Mouse (Mus musculus): ENCODE measurements around the gene Bfar. TPM values are rescaled to one million over a fixed set of nuclear protein-coding genes. Genes with fewer than 3 reads are reported as not detected.
"Not testable (repeated sequence)": the region's sequence is repeated elsewhere in the genome, so short reads cannot be mapped to it uniquely, and the experiment has no call there.

Bfar gene
- 42.0 and 55.5 TPM in 2 replicates for total RNA-seq (2017)

DNA sequence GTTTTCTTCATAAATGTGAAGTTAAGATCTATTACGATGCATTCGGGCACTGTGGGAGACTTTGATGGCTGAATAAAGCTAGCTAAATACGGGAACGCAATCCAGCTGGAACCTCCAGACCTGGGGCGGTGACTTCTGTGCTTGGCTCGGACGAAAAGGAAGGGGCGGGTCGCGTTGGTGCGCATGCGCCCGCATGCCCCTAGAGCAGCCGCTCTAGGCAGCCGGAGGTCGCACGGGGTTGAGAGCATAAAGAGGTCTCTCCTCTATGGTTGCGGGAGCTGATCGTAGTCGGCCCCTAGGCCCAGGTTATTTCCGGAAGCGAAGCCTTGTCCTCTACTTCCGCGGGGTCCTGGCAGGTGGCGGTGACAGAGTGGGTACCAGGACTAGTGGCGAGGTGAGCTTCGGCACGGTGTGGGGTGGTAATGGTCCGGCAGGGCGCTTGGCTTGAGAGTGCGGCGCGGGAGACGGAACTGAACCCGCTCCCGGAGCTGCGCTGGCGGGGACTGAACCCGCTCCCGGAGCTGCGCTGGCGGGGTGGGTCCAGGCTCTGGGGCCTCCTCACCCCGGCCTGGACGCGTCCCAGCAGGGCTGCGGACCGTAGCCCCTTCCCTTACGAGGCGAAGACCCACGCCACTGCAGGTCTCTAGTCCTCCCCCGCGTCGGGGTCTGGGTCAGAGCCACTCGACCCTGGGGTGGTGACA, at the start of gene Bfar, which contains the start of gene 3110001I22Rik:
Bfar (plus strand) TSS at position 174 of the 701 bp plus-strand sequence.
3110001I22Rik (plus strand) TSS at position 245 of the 701 bp plus-strand sequence.
- peak; percentile 69 for ATAC-seq (replicated peaks; ENCODE audit: low read depth, poor library complexity, severe bottlenecking)

DNA sequence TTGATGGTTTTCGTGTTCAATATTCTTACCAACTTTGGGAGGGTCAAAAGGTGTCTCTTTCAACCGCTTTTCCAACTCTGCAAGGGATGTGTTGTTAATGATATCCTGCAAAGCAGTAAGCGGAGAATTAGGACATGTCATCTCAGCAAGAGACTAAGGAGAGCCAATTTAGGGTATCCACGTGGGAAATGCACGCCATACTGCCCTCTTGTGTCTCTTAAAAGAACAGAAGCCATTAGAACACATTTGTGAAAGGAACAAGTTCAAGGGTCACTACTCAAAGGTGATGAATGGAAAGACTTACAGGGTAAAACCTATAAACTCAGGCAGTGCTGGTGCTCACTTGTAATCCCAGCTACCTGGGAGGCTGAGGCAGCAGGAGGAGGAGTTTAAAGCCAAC, 43.3 kb upstream of the Bfar start:
- 0 out of 2 replicates have a peak, but pooled peaks have one; percentile 36 for ATAC-seq (replicated peaks; ENCODE audit: low read depth, poor library complexity, severe bottlenecking)

DNA sequence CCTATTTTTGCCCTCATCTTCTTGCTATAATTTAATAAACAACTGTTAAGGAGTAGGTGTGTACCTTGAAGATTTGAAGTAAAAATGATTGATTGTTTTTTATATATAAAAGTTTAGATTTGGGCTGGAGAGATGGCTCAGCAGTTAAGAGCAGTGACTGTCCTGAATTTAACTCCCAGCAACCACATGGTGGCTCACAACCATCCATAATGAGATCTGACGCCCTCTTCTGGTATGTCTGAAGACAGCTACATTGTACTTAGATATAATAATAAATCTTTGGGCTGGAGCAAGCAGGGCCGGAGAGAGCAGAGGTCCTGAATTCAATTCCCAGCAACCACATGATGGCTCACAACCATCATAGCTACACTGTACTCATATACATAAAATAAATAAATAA, 33.5 kb upstream of the Bfar start:
- not testable (repeated sequence) for ATAC-seq (replicated peaks; ENCODE audit: low read depth, poor library complexity, severe bottlenecking)

DNA sequence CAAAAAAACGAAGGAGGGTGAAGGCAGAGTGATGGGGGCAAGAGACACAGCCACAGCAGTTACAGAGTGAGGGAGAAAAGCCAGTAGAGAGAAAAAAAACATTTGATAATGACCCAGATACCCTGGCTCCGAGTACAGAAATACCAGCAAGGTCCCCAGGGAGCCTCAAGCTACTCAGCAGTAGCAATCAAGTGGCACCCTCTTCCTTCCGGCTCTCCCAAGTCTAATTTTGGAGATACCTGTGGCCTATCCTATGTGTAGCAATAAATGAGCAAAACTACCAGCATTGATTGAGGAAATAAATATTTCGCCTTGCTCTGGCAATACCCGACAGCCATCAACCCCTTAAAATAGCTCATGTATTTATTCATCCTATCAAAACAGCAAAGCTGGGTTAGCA, 32.1 kb upstream of the Bfar start:
- no peak for ATAC-seq (replicated peaks; ENCODE audit: low read depth, poor library complexity, severe bottlenecking)

DNA sequence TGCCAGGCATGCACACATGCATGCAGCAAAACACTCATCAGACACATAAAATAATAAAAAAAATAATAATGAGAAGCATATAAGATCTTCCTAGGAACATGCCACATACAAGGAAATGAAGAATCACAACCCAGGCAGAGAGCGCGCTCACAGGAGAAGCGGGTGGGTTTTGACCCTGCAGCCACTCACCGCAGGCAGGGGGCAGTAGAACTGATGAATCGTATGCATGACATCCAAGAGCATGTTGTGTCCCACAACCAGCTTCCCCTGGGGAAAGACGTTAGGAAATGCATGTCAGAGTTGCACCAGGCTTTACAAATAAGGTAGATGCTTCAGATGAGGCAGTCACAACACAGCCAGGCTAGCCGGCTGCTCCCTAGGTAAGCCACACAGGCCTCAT, 31.6 kb upstream of the Bfar start:
- ATAC-seq (replicated peaks; ENCODE audit: low read depth, poor library complexity, severe bottlenecking) = 0 out of 2 replicates have a peak, but pooled peaks have one; percentile 39

DNA sequence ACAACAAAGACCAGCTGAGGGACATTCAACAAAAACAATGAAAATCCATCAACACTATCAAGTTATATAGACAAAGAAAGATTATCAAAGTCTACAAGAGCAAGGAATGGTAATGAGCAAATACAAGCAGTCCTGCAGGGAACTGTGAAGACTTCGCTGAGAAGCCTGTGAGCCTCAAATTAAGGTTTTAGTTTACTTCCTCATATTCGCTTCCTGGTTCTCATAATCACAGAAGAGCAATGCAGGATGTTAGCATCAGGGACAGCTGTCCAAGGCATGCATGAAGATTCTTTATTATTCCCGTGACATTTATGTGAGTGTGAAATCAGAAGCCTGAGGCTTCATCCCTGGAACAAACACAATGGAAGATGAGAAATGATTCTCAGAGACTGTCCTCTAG, 27.2 kb upstream of the Bfar start:
- peak; percentile 56 for ATAC-seq (replicated peaks; ENCODE audit: low read depth, poor library complexity, severe bottlenecking)

DNA sequence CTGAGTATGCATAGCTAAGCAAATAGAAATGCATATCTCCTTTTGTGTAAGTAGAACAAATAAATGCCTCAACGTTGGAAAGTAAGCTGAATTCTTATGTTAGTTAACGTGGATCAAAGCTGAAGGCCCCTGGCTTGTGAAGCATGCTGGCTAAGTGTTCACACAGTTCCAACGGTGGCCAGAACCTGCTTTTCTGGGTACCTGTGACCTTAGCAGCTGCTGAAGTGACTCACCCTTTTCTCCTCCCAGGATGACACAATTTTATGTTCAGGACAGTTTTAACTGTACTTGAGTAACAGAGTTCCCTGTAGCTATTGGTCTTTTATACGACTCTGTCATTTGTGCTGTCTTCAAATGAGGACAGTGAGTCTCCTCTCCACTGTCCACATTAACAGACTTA, 25.7 kb upstream of the Bfar start:
- ATAC-seq (replicated peaks; ENCODE audit: low read depth, poor library complexity, severe bottlenecking) = no peak

DNA sequence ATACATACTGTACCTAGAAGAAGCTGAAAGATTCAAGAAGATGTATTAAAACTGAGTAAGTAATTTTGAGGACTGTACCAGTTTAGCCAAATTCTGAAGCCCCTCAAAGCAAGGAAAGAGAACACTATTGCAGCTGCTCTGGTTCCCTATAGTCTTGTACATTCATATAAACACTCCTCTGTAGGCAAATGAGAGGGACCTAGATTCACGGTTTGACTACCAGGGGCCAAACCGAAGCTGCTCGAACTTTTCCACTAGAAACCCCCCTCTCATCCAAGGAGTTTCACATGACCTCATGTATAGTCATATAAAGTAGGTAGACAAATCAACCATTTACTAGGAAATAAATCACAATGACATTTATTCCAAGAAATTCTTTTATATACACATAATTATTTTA, 12.8 kb upstream of the Bfar start:
- ATAC-seq (replicated peaks; ENCODE audit: low read depth, poor library complexity, severe bottlenecking) = no peak

DNA sequence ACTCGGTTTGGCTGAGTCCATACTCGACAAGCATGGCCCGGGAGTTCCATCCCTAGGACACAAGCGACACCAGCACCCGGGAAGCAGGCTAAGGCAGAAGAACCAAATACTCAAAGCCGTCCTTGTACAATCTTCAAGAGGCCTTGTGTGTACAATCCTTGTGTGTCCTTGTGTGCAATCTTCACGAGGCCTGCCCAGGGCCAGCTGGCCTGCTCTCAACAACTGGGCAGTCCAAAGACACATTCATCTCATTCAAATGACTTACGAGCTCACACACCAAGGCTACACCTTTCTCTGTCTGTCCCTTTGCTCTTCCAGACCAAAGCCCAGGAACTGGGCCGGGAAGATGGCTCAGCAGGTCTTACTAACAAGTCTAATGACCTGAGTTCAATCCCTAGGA, 10.9 kb upstream of the Bfar start:
- ATAC-seq (replicated peaks; ENCODE audit: low read depth, poor library complexity, severe bottlenecking) = no peak

DNA sequence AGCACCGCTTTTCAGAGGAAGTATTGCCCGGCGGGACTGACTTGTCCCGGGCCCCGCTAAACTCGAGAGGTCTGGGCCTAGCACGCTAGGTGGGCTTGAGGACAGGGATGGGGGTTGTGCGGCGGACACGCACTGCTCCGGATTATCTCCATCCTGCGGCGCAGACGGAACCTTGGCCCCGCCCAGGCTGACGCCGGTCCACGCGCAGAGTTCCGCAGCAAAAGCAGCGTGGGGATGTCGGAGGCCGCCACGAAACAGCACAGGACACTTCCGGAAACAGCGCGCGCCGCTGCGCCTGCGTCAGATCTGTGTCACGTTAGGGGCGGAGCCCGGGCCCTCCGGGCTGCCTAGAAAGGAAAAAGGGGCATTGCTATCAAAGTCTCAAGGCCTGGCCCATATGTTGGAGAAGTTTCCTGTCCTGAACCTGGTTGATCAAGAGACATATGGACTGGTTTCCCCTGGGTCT, 3.7 kb upstream of the Bfar start, which contains the start of gene Parn:
Parn (minus strand) TSS at position 293 of the 466 bp plus-strand sequence.
- ATAC-seq (replicated peaks; ENCODE audit: low read depth, poor library complexity, severe bottlenecking) = peak; percentile 76

DNA sequence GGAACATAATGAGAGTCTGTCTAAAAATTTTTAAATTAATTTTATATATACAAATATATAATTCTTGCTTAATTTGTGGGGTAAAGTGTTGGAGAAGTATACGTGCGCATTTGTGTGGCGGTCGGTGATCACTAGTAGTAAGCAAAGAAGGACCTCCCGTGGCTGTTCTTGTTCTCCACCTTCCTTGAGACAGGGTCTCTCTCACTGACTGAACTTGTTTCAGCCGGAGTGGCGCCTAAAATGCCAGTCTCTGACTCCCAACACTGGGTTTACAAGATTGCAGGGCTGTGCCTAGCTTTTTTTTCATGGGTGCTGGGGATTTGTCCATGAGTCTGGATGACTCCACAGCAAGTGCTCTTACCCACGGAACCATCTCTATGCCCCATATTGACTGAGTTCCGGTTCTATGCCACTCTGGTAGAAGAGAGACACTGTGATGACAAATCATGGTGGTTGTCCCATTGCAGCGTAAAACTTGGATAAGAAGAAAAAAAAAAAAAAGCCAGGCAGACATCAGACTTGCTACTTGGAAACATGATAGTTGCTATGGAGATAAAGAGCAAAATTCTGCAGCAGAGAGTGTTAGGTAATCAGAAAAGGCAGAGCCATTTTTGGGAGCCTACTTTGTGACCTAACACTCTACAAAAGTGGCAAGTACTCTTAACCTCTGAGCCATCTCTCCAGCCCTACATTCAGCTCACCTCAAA, 3.1 kb upstream of the Bfar start:
- ATAC-seq (replicated peaks; ENCODE audit: low read depth, poor library complexity, severe bottlenecking) = no peak

DNA sequence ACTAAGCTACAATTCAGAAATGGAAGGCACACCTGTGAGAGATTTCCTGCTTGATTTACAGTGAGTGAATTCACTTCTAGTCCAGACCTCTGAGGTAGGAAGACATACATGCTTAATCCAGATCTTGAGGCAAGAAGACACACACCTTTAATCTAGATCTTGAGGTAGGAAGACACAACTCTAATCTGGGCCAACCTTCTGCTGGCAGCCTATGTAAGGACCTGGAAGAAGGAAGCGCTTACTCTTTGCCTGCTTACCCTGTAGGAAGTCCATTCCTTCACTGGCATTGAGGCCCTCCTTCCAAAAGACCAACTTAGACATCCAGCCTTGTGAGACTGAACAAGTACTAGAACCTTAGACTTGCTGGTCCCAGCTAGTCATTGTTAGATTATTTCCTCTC, 2.4 kb upstream of the Bfar start:
- ATAC-seq (replicated peaks; ENCODE audit: low read depth, poor library complexity, severe bottlenecking) = no peak

DNA sequence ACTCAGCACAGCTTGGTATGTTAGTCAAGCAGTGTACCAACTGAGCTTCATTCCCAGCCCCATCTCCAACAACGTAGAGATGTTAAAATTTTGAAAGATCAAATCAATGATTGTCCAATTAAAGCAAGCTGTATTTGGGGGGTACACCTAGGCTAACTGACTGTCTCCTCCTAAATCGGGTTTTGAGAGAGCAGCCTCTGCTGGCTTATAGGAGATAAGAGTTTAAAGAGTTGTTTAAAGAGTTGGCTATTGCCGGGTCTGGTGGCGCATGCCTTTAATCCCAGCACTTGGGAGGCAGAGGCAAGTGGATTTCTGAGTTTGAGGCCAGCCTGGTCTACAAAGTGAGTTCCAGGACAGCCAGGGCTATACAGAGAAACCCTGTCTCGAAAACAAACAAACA, 762 bp upstream of the Bfar start:
- not testable (repeated sequence) for ATAC-seq (replicated peaks; ENCODE audit: low read depth, poor library complexity, severe bottlenecking)

DNA sequence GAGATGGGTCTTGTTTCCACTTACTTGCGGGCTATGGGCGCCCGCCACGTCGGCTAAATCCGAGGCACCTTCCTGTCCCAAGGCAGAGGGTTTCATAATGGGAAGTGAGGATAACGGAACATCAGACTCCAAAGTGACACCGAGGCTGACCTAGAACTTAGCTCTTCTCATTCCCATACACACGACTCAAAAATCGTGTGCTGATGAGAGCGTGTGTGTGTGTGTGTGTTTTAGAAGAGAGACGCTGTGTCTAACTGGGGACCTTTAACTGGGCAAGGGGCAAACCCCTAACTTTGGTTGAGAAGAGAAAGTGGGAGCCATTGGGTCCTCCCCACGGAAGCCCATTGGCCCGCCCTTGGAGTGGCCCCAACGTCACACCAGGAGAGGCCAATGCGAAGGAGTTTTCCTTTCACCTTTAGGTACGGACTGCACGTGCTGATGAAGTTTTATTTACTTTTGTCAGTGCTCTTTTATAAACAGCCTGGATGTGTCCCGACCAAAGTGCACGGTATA, 784 bp downstream of the Bfar start:
- ATAC-seq (replicated peaks; ENCODE audit: low read depth, poor library complexity, severe bottlenecking) = peak; percentile 64

DNA sequence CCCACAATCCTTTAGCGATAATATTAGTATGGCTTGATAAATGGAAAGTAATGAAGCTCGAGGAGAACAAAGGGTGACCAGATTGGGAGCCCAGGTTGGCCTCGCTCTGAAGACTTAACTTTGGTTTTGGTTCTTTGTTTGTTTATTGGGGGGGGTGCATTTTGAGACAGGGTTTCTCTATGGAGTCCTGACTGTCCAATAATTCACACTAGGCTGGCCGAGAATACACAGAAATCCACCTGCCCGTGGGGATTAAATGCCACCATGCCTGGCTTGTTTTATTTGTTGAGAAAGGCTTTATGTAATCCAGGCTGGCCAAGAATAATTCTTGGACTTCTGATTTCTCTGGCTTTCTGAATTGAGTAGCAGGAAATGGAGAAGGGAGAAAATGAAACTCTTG, 1.5 kb downstream of the Bfar start:
- no peak for ATAC-seq (replicated peaks; ENCODE audit: low read depth, poor library complexity, severe bottlenecking)

DNA sequence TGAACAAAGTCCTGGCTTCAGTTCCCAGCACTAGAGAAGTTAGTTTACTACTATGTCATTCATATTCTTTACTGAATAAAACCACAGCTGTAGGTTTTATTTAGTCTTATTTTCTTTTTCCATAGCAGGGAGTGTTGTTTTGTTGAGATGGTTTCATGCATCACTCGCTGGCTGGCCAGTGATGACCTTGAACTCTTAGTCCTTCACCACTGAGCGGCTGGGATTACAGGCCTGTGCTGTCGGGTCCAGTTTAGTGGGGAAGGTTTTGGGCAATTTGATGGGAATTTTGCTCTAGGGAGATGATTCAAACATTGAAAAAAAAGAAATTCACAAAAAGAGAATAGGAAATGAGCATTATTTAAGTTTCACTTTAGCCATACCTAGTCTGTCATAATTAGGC, 2.9 kb downstream of the Bfar start:
- no peak for ATAC-seq (replicated peaks; ENCODE audit: low read depth, poor library complexity, severe bottlenecking)

DNA sequence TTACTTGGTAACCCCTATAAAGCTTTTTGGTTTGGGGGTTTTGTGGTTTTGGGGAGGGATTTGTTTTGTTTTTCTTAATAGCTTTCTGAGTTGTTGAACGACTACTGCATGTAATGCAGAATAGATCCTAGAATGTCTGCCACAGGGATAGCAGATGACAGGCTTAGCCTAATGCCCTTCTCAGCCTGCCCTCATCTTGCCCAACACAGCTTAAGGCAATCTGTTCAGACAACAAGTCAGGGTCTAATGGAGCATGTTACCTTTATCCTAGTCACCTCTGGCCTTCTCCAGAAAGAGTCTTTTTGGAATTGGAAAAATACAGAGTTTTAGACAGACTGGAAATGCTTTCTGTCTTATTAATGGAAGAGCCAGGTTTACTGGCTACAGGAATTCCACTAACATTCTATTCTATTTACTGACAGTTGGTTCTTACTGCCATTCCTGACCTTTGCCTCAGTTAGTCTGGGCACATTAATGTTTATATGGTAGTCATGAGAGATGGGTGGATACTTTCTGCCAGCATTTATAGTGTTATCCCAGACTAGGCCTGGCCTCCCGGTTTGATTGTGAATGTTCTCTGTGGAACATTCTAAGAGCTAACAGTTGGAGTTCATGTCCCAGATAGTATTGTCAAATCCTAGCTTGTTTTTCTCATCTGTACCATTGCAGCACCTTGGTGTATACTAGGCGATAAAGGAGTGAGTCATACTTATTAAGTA, 7.1 kb downstream of the Bfar start:
- ATAC-seq (replicated peaks; ENCODE audit: low read depth, poor library complexity, severe bottlenecking) = no peak

DNA sequence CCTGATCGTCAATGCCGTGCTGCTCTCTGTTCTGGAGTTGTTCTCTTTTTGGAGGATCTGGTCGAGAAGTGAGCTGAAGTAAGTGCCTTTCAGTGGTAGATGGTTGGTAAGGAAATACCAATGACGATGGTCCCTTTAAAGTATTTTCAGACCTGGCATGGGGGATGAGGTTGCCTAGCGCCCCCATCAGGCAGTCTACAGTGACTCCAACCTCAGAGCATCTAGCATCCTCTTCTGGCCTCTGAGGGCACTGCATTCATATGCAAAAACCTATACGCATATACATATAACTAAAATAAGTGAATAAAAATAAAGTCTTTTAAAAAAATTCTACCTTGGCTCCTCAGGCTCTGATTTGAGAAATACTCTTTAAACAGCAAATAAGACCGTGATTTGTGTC, 27.3 kb downstream of the Bfar start:
- no peak for ATAC-seq (replicated peaks; ENCODE audit: low read depth, poor library complexity, severe bottlenecking)

DNA sequence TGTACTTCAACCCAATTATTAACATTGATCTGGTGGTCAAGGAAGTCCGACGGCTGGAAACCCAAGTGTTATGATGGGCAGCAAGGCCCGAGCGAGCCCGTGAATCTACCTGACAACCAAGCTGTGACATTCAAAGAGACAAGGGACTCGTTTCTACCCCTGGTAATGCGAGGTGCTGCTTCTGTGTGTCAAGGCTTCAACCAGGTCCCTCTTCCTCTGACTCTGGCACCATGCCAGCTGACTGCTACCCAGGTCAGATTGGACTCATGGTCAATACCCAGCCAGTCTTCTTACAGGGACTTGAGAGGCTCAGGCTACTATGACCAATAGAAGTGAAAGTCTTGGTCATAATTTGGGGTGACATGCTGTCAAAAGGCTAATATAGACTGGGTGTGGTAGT, 30.5 kb downstream of the Bfar start:
- no peak for ATAC-seq (replicated peaks; ENCODE audit: low read depth, poor library complexity, severe bottlenecking)

DNA sequence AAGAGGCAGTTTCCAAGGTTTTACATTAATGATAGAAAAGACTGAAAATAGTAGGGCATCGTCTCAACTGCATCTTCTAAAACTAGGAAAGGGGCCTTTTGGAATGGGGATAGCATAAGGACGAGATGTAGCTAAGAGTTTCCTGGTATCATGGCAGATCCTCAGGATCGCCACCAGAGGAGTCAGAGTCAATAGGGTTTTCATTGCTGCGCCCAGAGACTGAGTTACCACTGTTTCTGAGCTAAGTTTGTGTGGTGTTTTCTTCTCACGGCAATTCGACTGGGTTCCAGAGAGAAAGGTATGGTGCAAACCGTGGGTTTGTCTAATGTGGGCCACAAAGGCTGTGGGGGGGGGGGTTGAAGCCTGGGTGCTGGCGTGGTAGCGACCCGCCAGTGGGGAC, 33.0 kb downstream of the Bfar start:
- ATAC-seq (replicated peaks; ENCODE audit: low read depth, poor library complexity, severe bottlenecking) = no peak

DNA sequence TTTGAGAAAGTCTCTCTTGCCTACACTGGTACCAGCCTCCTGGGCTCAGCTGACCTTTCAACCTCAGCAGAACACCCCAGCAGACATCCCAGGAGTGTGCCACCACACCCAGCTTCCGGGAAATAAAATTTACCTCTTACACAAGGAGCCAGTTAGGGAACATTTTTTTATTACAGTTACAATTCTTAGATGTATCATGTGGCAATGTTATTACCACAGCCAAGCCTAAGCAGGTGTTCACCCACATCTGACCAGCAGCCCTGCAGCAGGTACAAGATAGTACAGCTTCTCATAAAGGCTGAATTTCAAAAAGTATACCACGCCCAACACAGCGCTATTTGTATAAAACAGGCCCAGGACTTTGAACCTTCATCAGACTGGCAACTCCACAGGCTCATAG, 43.3 kb downstream of the Bfar start:
- no peak for ATAC-seq (replicated peaks; ENCODE audit: low read depth, poor library complexity, severe bottlenecking)
